Mouse (Mus musculus) ES-E14 (cell line): Measurements from ENCODE around the gene Cyp3a11.

Source experiments
- CHD2 ChIP-seq: IDR thresholded peaks from 2 replicates; pipeline ENCODE4 v1.6.1; 2014; ENCODE audit warnings: mild to moderate bottlenecking, low read depth, low read length, inconsistent platforms
- HCFC1 ChIP-seq: IDR thresholded peaks from 2 replicates; pipeline ENCODE4 v1.6.1; 2012; ENCODE audit warnings: low read length, inconsistent platforms, borderline replicate concordance; ENCODE audit not compliant: insufficient read depth
- MAFK ChIP-seq: IDR thresholded peaks from 2 replicates; pipeline ENCODE4 v1.6.1; 2014; ENCODE audit warnings: mild to moderate bottlenecking, low read depth, low read length, inconsistent platforms; ENCODE audit not compliant: insufficient read depth

DNA sequence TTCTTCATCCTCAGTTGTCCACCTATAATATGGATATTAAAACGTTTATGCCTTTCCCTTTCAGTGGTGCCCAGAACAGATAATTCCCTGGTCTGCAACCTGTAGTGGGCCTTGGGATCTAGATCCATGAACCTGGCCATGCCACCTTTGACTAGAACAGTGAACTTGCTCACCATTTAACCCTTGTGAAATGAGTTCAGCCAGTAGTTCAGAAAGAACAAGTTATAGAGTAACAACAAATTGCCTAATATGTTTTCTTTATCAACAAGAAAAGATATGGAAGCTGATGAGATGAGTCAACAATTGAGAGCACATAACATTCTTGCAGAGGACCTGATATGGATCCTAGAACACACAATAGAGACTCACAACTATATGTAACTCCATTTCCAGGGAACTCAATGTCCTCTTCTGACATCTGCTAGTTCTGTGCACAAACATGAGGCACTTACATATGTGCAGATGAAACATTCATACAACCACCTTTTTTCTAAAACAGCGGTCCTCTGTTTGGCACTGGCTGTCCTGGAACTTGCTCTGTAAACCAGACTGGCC is 20.7 kb upstream of the Cyp3a11 start:
- no peak for TF ChIP-seq MAFK
- TF ChIP-seq HCFC1: no peak
- no peak for TF ChIP-seq CHD2
